Comparison of ENCODE assay signal across 7 mouse cellular contexts in the genomic region with DNA sequence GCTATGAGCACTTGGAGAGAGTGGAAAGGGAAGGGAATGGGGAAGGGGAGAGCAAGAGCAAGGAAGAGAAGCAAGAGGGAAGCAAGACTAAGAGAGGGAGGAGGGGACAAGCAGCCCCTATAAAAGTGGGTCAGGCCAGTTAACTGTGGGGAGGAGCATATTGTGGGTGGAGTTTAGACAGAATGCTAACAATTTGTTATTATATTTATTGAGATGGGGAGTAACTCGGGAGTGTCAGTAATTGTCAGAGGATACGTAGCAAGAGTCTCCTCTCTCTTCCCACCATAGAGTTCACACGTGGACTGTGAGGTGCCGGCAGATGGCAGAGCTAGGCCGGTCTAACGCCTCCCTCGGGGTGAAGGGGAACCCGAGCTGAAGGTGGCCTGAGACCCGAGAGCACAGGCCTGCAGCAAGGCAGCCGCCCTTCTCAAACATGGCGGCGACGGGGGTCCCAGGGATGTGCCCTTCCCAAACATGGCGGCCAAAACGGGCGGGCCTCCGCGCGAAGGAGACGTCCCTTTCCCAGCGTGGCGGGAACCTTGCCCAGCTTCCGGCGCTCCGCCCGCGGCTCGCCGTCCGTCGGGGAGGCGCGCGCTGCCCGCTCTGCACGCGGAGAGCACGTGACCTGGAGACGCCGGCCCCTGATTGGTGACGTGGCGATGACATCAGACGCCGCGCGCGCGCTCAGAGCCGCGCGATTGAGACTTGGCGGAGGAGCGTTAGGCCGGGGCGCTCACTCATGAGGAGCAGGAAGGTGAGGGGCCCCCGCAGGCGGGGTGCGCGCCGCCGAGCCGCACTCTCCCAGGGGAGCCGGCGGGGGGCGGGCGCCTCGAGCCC. TPM values are rescaled to one million over a fixed set of nuclear protein-coding genes. Genes with fewer than 3 reads are reported as not detected.
A peak's percentile ranks its signal among the peaks of the same experiment; 100 is the strongest.
DNase-seq lines count a peak whose midpoint lies in the region; ATAC-seq lines count a peak whose summit lies in the region.

A gene (plus strand): TSS at position 669 of the 837 bp plus-strand sequence.

- 0 out of 2 replicates have a peak, but pooled peaks cover 5% of the 10 kb centered on the region for H3K27me3 ChIP-seq in embryonic facial prominence, embryonic 12.5 days
- H3K27me3 ChIP-seq in limb, embryonic 11.5 days (ENCODE audit: control insufficient read depth, insufficient read depth, low read length) = no peaks in the 10 kb centered on the region
- H3K27me3 ChIP-seq in midbrain, embryonic 14.5 days (ENCODE audit: control insufficient read depth, insufficient read depth, low read length) = no peaks in the 10 kb centered on the region

- peaks cover 15% of the 10 kb centered on the region; the same call in 1 of the 2 replicates for H3K4me1 ChIP-seq in embryonic facial prominence, embryonic 12.5 days
- peaks cover 10% of the 10 kb centered on the region; the same call in 1 of the 2 replicates for H3K4me1 ChIP-seq in limb, embryonic 11.5 days (ENCODE audit: control insufficient read depth, insufficient read depth, low read length)
- peaks cover 19% of the 10 kb centered on the region for H3K4me1 ChIP-seq in midbrain, embryonic 14.5 days (ENCODE audit: control insufficient read depth, insufficient read depth, low read length)

- ATAC-seq in embryonic facial prominence, embryonic 12.5 days (ENCODE audit: insufficient number of reproducible peaks, insufficient read depth, low FRiP score, low TSS enrichment) = peak; percentile 93
- peak; percentile 93 for ATAC-seq in limb, embryonic 11.5 days (ENCODE audit: insufficient number of reproducible peaks, low FRiP score, low TSS enrichment, low read depth)
- peak; percentile 94 for ATAC-seq in midbrain, embryonic 14.5 days (ENCODE audit: low FRiP score, low TSS enrichment)

- H3K9me3 ChIP-seq in embryonic facial prominence, embryonic 12.5 days = no peaks in the 10 kb centered on the region
- H3K9me3 ChIP-seq in limb, embryonic 11.5 days (ENCODE audit: control insufficient read depth, low read length) = no peaks in the 10 kb centered on the region
- no peaks in the 10 kb centered on the region for H3K9me3 ChIP-seq in midbrain, embryonic 14.5 days (ENCODE audit: control insufficient read depth, low read length)

- H3K4me2 ChIP-seq in embryonic facial prominence, embryonic 12.5 days (replicated peaks) = peak within 1 kb of the TSS; percentile 81
- peak within 1 kb of the TSS; percentile 62 for H3K4me2 ChIP-seq in limb, embryonic 11.5 days (ENCODE audit: low read depth, severe bottlenecking)
- H3K4me2 ChIP-seq in midbrain, embryonic 14.5 days (ENCODE audit: low read length) = peak within 1 kb of the TSS; percentile 93

- H3K9ac ChIP-seq in embryonic facial prominence, embryonic 12.5 days = peak within 1 kb of the TSS; percentile 91
- peak within 1 kb of the TSS; percentile 91 for H3K9ac ChIP-seq in limb, embryonic 11.5 days (ENCODE audit: low read length)
- peak within 1 kb of the TSS; percentile 88 for H3K9ac ChIP-seq in midbrain, embryonic 14.5 days (replicated peaks; ENCODE audit: low read length)

- WGBS in embryonic facial prominence, embryonic 12.5 days = 2% methylated on average over 66 of the region's 67 CpGs
- WGBS in limb, embryonic 11.5 days = 2% methylated on average over 62 of the region's 67 CpGs
- 2% methylated on average over 65 of the region's 67 CpGs for WGBS in midbrain, embryonic 14.5 days

- peaks cover 23% of the 10 kb centered on the region for H3K36me3 ChIP-seq in embryonic facial prominence, embryonic 12.5 days
- H3K36me3 ChIP-seq in limb, embryonic 11.5 days (ENCODE audit: control insufficient read depth, insufficient read depth, low read length) = peaks cover 8% of the 10 kb centered on the region; the same call in 1 of the 2 replicates
- peaks cover 22% of the 10 kb centered on the region for H3K36me3 ChIP-seq in midbrain, embryonic 14.5 days (ENCODE audit: control insufficient read depth, insufficient read depth, low read length)

- H3K4me3 ChIP-seq in embryonic facial prominence, embryonic 12.5 days = peak within 1 kb of the TSS; percentile 84
- H3K4me3 ChIP-seq in limb, embryonic 11.5 days (ENCODE audit: low read depth, low read length) = peak within 1 kb of the TSS; percentile 84
- peak within 1 kb of the TSS; percentile 72 for H3K4me3 ChIP-seq in midbrain, embryonic 14.5 days (replicated peaks; ENCODE audit: low read depth, low read length)

- peak within 1 kb of the TSS; percentile 94 for H3K27ac ChIP-seq in embryonic facial prominence, embryonic 12.5 days
- H3K27ac ChIP-seq in limb, embryonic 11.5 days (replicated peaks; ENCODE audit: low read depth, low read length) = peak within 1 kb of the TSS; percentile 84
- peak within 1 kb of the TSS; percentile 92 for H3K27ac ChIP-seq in midbrain, embryonic 14.5 days (replicated peaks; ENCODE audit: low read depth, low read length)

- DNase-seq in adrenal gland, postnatal 25 days = peak; percentile 96
- DNase-seq in heart, adult 11 months = peak; percentile 100
- peak; percentile 97 for DNase-seq in kidney, adult 18-20 months
- DNase-seq in limb, embryonic 11.5 days (ENCODE audit: low spot score) = peak; percentile 98
- peak; percentile 99 for DNase-seq in midbrain, embryonic 14.5 days
- DNase-seq in spleen, adult 18-20 months = peak; percentile 92 to 94

RNA-seq across cellular contexts. Expression of the gene that starts here (rescaled TPM):
- 21.1 and 21.2 TPM in 2 replicates for total RNA-seq in adrenal gland, postnatal 25 days (2021)
- polyA plus RNA-seq in embryonic facial prominence, embryonic 12.5 days (2016; fragmentation: Nextera tagmentation; extraction: Ambion mirVana) = 79.5 and 82.0 TPM in 2 replicates
- polyA plus RNA-seq in limb, embryonic 11.5 days (2014; fragmentation: Nextera tagmentation; extraction: Ambion mirVana) = 122 and 124 TPM in 2 replicates
- 63.3 and 63.7 TPM in 2 replicates for polyA plus RNA-seq in midbrain, embryonic 14.5 days (2014; fragmentation: Nextera tagmentation; extraction: Ambion mirVana)

Comparison
In these comparisons a context has a peak if more than half of its experiments do, and no peak if none do; other contexts are left out.
1. Peak in every context shown above with its lines: DNase-seq, ATAC-seq, H3K4me3 ChIP-seq and H3K27ac ChIP-seq.